Mouse (Mus musculus): ENCODE measurements at regions not wholly inside any gene's neighbourhood (a gene's known extent, or its start where the extent isn't known, plus 50 kb on each side); places are given as distances from the start of the nearest gene placed in this dataset.

DNA sequence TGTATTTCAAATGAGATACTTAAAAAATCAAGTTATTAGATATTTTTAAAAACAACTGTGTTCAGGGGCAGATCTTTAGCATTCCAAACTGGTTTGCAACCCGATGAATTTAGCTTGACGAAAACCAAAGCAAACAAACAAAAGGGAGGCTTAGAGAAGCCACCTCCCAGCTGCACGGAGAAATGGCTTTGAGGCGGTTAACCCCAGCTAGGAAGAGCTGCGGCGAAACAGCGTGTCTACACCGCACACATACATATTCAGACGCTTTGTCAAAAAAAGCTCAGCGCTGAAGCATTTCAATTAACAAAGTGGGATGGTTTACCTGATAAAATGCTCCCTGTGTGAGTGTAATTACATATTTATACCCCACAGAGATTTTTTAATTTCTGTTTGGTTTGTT lies 123.0 kb upstream of the Ap5m1 start:
- DNase-seq, result no peak
- intact Hi-C loops (cut with DNase I), result loop anchor here (10.0 kb wide), 1 partner anchor 58 kb away; no protein-coding TSS in a partner anchor

DNA sequence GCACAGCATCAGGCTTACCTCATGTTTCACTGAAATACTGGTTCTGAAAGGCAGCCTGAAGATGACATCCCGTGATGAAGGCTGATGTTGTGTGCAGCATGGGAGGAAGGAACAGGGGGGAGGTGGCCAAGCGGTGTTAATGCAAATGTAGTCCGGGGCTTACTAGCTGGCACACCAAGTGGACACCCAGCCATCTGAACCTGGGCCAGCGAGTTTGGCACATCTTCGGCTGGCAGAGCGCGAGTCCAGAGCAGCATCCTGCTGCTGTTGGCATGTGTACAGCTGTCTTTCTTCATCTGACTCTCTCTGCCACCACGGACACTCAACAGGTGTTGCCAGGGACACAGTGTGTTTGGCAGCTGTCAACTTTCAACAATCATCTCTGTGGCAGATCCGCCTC lies 135.0 kb upstream of the Ap5m1 start:
- intact Hi-C loops (cut with DNase I), result no loop called here
- no peak for DNase-seq

DNA sequence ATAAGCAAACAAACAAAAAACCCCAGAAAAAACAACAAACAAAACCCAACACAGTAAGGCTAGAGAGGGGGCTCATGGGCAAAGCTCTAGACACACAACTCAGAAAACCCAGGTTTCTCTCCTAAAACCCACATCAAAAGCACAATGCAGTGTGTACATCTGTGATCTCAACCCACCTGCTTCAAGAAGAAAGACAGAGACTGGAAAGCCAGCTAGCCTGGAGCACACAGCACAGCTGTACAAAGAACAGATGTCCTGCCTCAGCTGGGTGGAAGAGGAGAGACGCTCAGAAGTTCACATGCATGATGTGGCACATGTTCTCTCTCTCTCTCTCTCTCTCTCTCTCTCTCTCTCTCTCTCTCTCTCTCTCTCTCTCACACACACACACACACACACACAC lies 140.0 kb upstream of the Ap5m1 start:
- intact Hi-C loops (cut with DNase I), result no loop called here
- DNase-seq, result no peak

- intact Hi-C loops (cut with DNase I), result no loop called here
- DNase-seq, result no peak
These were observed 156.5 kb upstream of the Ap5m1 start for GRCm38 (mm10) chr14:48909420-48909819.

GRCm38 (mm10) chr14:48907991-48908698 lies 157.8 kb upstream of the Ap5m1 start:
- intact Hi-C loops (cut with DNase I), result no loop called here
- DNase-seq, result no peak

GRCm38 (mm10) chr14:48907403-48907973 lies 158.4 kb upstream of the Ap5m1 start:
- intact Hi-C loops (cut with DNase I), result no loop called here
- DNase-seq, result no peak

GRCm38 (mm10) chr14:48906956-48907355 lies 158.9 kb upstream of the Ap5m1 start:
- no peak for DNase-seq
- intact Hi-C loops (cut with DNase I), result no loop called here

GRCm38 (mm10) chr14:48904576-48904975 lies 161.3 kb upstream of the Ap5m1 start:
- intact Hi-C loops (cut with DNase I), result no loop called here
- DNase-seq, result no peak

- intact Hi-C loops (cut with DNase I), result no loop called here
- no peak for DNase-seq
These were observed 162.4 kb upstream of the Ap5m1 start for GRCm38 (mm10) chr14:48903526-48903925.

GRCm38 (mm10) chr14:48900201-48900600 lies 165.7 kb upstream of the Ap5m1 start:
- DNase-seq, result no peak
- intact Hi-C loops (cut with DNase I), result no loop called here

- intact Hi-C loops (cut with DNase I), result no loop called here
These were observed 168.8 kb upstream of the Ap5m1 start for GRCm38 (mm10) chr14:48897140-48897539.

GRCm38 (mm10) chr14:48896235-48896634 lies 169.7 kb upstream of the Ap5m1 start:
- DNase-seq, result no peak
- intact Hi-C loops (cut with DNase I), result no loop called here

More at GRCm38 (mm10) chr14:48897140-48897539, 168.8 kb upstream of the Ap5m1 start:
- DNase-seq, result no peak

GRCm38 (mm10) chr14:48891216-48891615 lies 174.7 kb upstream of the Ap5m1 start:
- no peak for DNase-seq
- intact Hi-C loops (cut with DNase I), result no loop called here

- intact Hi-C loops (cut with DNase I), result loop anchor here (10.0 kb wide), 1 partner anchor 56 kb away; no protein-coding TSS in a partner anchor
- no peak for DNase-seq
These were observed 176.9 kb upstream of the Ap5m1 start for GRCm38 (mm10) chr14:48888954-48889353.

DNA sequence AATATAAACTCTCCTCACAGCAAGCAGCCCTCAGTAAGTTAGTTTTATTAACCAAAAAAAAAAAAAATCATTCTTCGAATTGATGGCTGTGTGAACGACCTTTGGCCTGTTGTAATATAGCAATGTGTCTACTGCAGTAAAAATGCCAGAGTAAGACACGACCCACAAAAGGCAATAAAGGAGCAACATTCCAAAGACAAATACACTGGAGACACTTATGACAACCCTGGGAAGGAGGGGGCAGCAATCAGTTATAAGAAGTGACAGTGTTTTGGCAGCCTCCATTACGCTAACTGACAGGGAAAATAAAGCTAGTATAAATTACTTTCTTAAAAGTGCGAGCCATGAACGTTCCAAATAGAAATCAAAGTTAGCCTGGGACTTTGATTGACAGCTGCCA lies 185.9 kb upstream of the Ap5m1 start:
- intact Hi-C loops (cut with DNase I), result loop anchor here (10.0 kb wide), 1 partner anchor 65 kb away; no protein-coding TSS in a partner anchor
- no peak for DNase-seq

DNA sequence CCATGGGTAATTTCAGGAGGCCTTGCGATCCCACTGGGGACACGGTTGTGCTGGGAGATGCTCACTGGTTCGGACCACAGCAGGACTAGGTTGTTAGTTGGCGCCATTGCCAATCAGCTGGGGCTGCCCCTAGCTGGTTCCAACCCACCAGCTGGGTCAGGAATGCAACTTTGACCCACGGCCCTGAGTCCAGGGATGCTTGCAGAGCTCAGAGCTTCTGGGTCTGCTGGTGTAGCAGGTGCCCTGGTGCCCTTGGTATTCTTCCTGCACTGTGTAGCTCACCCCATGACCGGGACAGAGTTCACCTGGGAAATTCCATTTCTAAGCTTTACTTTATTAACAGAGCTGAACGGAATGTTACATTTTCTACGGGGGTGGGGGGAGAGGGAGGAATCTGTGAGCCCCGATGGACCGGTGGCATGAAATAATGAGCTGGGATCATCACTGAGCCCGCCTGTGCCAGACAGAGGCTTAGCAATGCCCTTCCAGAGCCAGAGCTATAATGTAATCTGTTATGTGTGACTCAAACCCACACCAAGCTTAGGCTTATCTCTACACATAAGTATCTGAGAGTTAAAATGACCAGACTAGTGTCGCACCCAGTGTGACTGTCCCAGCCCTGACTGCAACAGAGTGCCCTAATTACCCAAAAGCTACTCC lies 187.8 kb upstream of the Ap5m1 start:
- no peak for DNase-seq
- intact Hi-C loops (cut with DNase I), result no loop called here

DNA sequence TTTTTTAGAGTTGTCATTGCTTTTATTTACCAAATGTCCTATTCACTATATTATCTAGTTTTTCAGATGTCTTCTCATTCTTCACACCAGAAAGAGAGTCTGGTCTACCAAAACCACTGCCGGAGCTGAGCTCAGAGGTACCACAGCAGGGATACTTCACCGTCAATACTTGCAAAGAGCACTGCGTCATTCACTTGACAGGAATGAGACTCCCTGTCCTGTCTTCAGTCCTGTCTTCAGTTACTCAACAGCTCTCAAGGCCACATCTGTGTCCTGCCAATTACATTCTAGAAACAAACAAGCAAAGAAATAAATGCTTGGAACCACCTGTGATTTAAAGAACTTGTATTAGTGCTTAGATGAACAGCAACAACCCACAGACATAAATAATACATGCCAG lies 194.6 kb upstream of the Ap5m1 start:
- no peak for DNase-seq
- intact Hi-C loops (cut with DNase I), result no loop called here

GRCm38 (mm10) chr14:48869956-48870355 lies 195.9 kb upstream of the Ap5m1 start:
- DNase-seq, result no peak
- intact Hi-C loops (cut with DNase I), result no loop called here

- no peak for DNase-seq
- intact Hi-C loops (cut with DNase I), result no loop called here
These were observed 181.8 kb upstream of the Otx2 start for GRCm38 (mm10) chr14:48855453-48855852.

DNA sequence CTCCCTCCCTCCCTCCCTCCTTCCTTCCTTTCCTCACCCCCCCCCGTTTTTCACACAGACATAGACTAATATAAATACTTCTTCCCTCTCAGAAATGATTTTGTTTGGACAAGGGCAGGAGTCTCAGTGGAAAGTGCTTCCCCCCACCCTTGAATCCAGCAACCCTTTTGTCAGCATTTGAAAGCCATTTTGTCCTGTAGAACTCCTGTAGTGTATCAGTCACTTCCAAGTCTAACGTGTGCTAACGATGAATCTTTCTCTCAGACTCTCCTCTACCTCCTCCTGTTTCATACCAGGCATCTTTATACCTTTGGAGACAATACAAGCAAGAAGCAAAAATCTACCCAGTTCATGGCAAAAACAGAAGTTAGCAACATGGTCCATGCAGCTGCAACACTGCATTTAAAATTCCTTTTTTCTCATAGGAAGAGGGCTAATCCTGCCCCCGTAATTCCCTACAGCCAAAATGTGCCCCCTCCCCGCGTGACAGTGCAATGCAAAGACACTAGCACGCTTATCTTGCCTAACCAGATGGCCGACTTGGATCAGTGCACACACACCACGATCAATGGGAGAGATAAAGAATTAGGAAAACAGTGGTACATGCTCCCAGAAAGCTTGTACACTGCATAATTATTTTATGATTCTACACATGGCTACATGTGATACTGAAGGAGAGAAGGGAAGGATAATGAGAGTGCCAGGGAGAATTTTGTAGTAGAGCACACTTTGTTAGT lies 180.7 kb upstream of the Otx2 start:
- intact Hi-C loops (cut with DNase I), result no loop called here
- no peak for DNase-seq
